Mouse (Mus musculus) liver, adult 2 months (tissue): ENCODE measurements around the gene Ubr2. TPM values are rescaled to one million over a fixed set of nuclear protein-coding genes. Genes with fewer than 3 reads are reported as not detected.
A peak's percentile ranks its signal among the peaks of the same experiment; 100 is the strongest.

ENCODE experiments used
- DNase-seq: peaks from one replicate; pipeline ENCODE4 v3.0.0-alpha.2; 2011; ENCODE audit warnings: low read depth, low spot score; ENCODE audit errors: extremely low read depth
- H3K27ac ChIP-seq: fragments of 200-500 bp; replicated peaks from 2 replicates; pipeline ENCODE4 v1.5.1; 2012; ENCODE audit warnings: low read depth, mild to moderate bottlenecking, control low read depth, inconsistent platforms, low read length; ENCODE audit not compliant: insufficient read depth
- H3K27me3 ChIP-seq: fragments of 200-500 bp; 2 replicates; pipeline ENCODE4 v1.6.1; 2012; ENCODE audit warnings: mild to moderate bottlenecking, moderate library complexity, low read length, inconsistent platforms; ENCODE audit not compliant: control insufficient read depth, insufficient read depth
- H3K36me3 ChIP-seq: fragments of 200-500 bp; 2 replicates; pipeline ENCODE4 v1.6.1; 2012; ENCODE audit warnings: low read length, inconsistent platforms; ENCODE audit not compliant: control insufficient read depth, insufficient read depth
- H3K4me1 ChIP-seq: fragments of 200-500 bp; 2 replicates; pipeline ENCODE4 v1.6.1; 2011; ENCODE audit warnings: low read length; ENCODE audit not compliant: control insufficient read depth, insufficient read depth
- H3K4me3 ChIP-seq: fragments of 200-500 bp; 2 replicates; pipeline ENCODE4 v1.5.1; 2011; ENCODE audit warnings: low read depth, mild to moderate bottlenecking, control low read depth, low read length, moderate library complexity; ENCODE audit not compliant: insufficient read depth
- H3K79me2 ChIP-seq: fragments of 200-500 bp; 2 replicates; pipeline ENCODE4 v1.6.1; 2012; ENCODE audit warnings: inconsistent platforms, mild to moderate bottlenecking, low read length, moderate library complexity; ENCODE audit not compliant: control insufficient read depth, insufficient read depth
- H3K9ac ChIP-seq: fragments of 200-500 bp; 2 replicates; pipeline ENCODE4 v1.6.1; 2012; ENCODE audit warnings: low read depth, mild to moderate bottlenecking, control low read depth, inconsistent platforms, low read length
- CTCF ChIP-seq: fragments of 200-500 bp; IDR thresholded peaks from 2 replicates; pipeline ENCODE4 v1.5.1; 2011; ENCODE audit warnings: low read depth, low read length, control low read depth
- POLR2A ChIP-seq: fragments of 200-500 bp; IDR thresholded peaks from 2 replicates; pipeline ENCODE4 v1.6.1; 2011; ENCODE audit warnings: low read length, control low read depth; ENCODE audit not compliant: insufficient read depth; ENCODE audit errors: extremely low read depth
- WGBS: fragments of 180-500 bp; shearing (Covaris S2); methylation state at CpG from one replicate; pipeline ENCODE4 v1.1.7; 2018; 5-methylcytosine and 5-hydroxymethylcytosine counted together
- polyA plus RNA-seq: library from polyadenylated mRNA; depleted of rRNA; stranded (reverse); fragments of >200 nt; gene quantifications from 2 replicates; pipeline ENCODE4 v1.2.3, GENCODE M21; 2012
- total RNA-seq: library from RNA; depleted of rRNA; stranded (reverse); fragments of >200 nt; gene quantifications from 2 replicates; pipeline ENCODE4 v1.2.3, GENCODE M21; 2014

Gene Ubr2
- total and polyA plus RNA-seq, 2 experiments: 29.9 to 36.0 TPM

DNA sequence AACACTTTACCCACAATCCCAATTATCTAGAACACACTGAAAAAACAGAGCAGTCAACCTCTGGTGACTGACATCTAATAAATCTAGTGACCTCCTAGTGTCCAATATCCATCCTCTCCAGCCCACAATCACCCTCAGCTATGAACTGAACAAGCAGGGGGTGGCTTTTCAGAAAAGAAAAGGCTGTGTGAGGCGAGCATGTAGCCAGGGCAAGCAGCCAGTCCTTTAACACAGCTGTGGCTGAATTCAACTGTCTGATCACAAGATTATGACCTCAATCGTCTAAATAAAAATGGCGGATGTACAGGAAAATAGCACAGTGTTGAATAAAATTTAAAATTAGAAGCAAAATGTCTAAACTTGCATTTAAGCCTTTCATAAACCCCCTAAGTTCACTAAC is 22.7 kb downstream of the Ubr2 start:
- WGBS: 89% methylated on average over 3 of the region's 3 CpGs
- Histone ChIP-seq H3K27ac (no peak overlapping the region), H3K9ac (no peak overlapping the region), H3K36me3 (peaks cover 85% of the 10 kb centered on the region), H3K4me3 (no peak overlapping the region), H3K27me3 (no peaks in the 10 kb centered on the region), H3K4me1 (no peaks in the 10 kb centered on the region), H3K79me2 (peaks cover 1% of the 10 kb centered on the region; the same call in 1 of the 2 replicates)
- DNase-seq: no peak
- no peak for TF ChIP-seq CTCF
- TF ChIP-seq POLR2A: no peak

DNA sequence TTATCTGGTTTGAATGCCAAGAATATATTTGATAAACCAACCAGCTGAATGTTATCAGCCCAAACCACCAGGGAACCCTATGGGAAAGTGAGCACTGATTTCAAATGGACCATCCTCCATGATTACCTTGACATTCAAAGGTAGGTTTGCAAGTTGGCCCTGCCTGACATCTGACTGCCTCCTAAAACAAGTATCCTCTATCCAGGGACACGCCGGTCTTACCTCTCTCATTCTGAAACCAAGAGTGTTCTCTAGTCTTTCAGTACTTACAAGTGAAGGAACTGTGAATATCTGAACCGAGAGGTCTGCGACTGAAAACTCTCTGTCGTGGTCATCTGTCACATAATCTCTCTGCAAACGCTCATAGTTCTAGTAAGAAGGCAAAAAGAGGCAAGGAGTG is 30.3 kb downstream of the Ubr2 start:
- 96% methylated on average over 6 of the region's 6 CpGs for WGBS
- Histone ChIP-seq H3K4me3 (no peak overlapping the region), H3K27me3 (no peaks in the 10 kb centered on the region), H3K36me3 (peaks cover 87% of the 10 kb centered on the region), H3K9ac (no peak overlapping the region), H3K79me2 (no peaks in the 10 kb centered on the region), H3K4me1 (no peaks in the 10 kb centered on the region), H3K27ac (no peak overlapping the region)
- DNase-seq: no peak
- TF ChIP-seq POLR2A (no peak), CTCF (no peak)

DNA sequence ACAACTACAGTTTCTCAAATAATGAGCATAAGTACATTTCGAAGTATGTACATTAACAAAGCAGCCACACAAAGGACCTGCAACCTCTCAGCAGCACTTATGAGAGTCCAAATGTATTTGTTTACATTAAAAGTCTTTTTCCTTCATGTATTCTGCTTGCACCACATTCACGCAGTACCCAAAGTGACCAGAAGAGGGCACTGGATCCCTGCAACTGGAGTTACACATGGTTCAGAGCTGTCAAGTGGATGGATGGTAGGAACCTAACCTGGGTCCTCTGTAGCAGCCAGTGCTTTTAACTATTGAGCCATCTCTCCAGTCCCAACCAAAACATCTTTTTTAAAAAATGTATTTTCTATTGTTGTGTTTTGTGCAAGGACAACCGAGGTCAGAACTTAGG is 35.2 kb downstream of the Ubr2 start:
- WGBS: 78% methylated on average over 3 of the region's 3 CpGs
- TF ChIP-seq POLR2A (no peak), CTCF (peak; percentile 73)
- H3K79me2 ChIP-seq: no peaks in the 10 kb centered on the region
- peak; percentile 56 for DNase-seq
- H3K36me3 ChIP-seq: peaks cover 87% of the 10 kb centered on the region
- H3K4me3 ChIP-seq: no peak overlapping the region
- no peaks in the 10 kb centered on the region for H3K27me3 ChIP-seq
- H3K4me1 ChIP-seq: no peaks in the 10 kb centered on the region
- no peak overlapping the region for H3K27ac ChIP-seq
- no peak overlapping the region for H3K9ac ChIP-seq

DNA sequence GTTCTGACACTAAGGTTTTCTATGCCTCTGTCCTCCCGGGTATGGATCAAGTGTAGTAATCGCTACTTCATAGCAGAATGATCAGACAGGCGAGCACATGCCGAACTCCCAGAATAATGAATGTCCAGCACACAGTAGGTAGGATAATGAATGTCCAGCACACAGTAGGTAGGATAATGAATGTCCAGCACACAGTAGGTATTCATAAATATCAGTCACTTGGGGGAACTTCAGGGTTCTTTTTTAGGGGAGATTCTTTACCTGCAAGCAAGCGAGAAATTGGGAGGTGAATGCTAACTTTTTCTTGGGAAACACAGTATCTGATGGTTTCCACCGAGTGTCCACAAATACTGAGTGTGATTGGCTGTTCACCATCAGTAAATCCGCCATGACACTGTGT is 37.8 kb downstream of the Ubr2 start:
- H3K4me1 ChIP-seq: no peaks in the 10 kb centered on the region
- 97% methylated on average over 7 of the region's 7 CpGs for WGBS
- no peaks in the 10 kb centered on the region for H3K79me2 ChIP-seq
- no peaks in the 10 kb centered on the region for H3K27me3 ChIP-seq
- H3K9ac ChIP-seq: no peak overlapping the region
- no peak overlapping the region for H3K4me3 ChIP-seq
- H3K36me3 ChIP-seq: peaks cover 87% of the 10 kb centered on the region
- DNase-seq: no peak
- no peak for TF ChIP-seq POLR2A
- TF ChIP-seq CTCF: no peak
- no peak overlapping the region for H3K27ac ChIP-seq

DNA sequence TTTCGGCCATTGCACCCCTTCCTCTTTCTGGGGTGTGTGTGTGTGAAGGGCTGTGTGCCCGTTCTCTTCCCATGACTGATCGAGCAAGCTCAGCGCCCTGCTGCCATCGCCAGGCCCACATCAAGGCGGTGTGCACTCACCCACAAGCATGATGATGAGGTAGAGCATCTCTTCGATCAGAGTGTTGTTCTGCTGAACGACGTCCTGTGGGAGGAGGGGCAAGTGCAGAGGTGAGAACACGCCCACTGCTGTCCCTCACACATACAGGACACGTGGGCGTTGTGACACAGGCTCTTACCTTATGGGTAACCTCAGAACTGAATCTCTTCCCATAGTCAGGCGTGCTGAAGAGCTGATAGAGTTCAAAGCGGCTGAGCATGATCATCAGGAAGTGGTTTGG is 43.5 kb downstream of the Ubr2 start:
- no peaks in the 10 kb centered on the region for H3K4me1 ChIP-seq
- WGBS: 86% methylated on average over 14 of the region's 14 CpGs
- DNase-seq: no peak
- H3K79me2 ChIP-seq: no peaks in the 10 kb centered on the region
- H3K36me3 ChIP-seq: peaks cover 86% of the 10 kb centered on the region
- no peak overlapping the region for H3K9ac ChIP-seq
- TF ChIP-seq POLR2A (no peak), CTCF (no peak)
- H3K27ac ChIP-seq: no peak overlapping the region
- no peak overlapping the region for H3K4me3 ChIP-seq
- H3K27me3 ChIP-seq: no peaks in the 10 kb centered on the region

DNA sequence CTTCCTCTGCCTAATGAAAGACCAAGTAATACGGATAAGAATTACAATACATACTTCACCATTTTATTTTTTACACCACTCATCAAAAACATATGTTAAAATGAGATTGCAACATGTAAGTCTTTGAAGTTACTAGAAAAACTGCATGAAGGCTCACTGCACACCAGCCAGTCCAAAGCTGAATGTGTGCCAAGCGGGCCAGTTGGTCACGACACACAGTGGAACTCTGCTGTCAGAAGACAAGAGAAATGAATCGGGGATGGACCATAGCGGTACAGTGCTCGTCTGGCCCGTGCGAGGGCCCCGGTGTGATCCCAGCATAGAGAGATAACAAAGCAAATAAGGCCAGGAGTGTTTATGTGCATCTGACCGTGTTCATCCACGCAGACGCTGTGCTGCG is 47.2 kb downstream of the Ubr2 start:
- DNase-seq: no peak
- no peak for TF ChIP-seq POLR2A
- no peak for TF ChIP-seq CTCF
- 83% methylated on average over 13 of the region's 13 CpGs for WGBS
- Histone ChIP-seq H3K9ac (no peak overlapping the region), H3K27ac (no peak overlapping the region), H3K79me2 (no peaks in the 10 kb centered on the region), H3K4me3 (no peak overlapping the region), H3K27me3 (no peaks in the 10 kb centered on the region), H3K36me3 (peaks cover 76% of the 10 kb centered on the region), H3K4me1 (no peaks in the 10 kb centered on the region)
